Mouse (Mus musculus): ENCODE results near the gene Cutc.

- TF ChIP-seq POLR2A (IDR thresholded peaks at IDR 0.05; ENCODE audit: insufficient read depth, low read depth, low read length) (peak; percentile 75), CTCF (IDR thresholded peaks at IDR 0.05; ENCODE audit: insufficient read depth, low read depth, low read length) (0 out of 2 replicates have a peak, but pooled peaks have one; percentile 8)
Measured at GRCm38 (mm10) chr19:43752489-43753225, at the start of gene Cutc, which contains the start of gene Cox15.
